Mouse (Mus musculus) fat pad, adult 2 months (tissue): ENCODE measurements at regions not wholly inside any gene's neighbourhood (a gene's known extent, or its start where the extent isn't known, plus 50 kb on each side); places are given as distances from the start of the nearest gene placed in this dataset.

ENCODE experiments used
- DNase-seq: peaks from one replicate; pipeline ENCODE4 v3.0.0-alpha.2; 2011; ENCODE audit warnings: low read depth, low spot score; ENCODE audit errors: extremely low read depth

DNA sequence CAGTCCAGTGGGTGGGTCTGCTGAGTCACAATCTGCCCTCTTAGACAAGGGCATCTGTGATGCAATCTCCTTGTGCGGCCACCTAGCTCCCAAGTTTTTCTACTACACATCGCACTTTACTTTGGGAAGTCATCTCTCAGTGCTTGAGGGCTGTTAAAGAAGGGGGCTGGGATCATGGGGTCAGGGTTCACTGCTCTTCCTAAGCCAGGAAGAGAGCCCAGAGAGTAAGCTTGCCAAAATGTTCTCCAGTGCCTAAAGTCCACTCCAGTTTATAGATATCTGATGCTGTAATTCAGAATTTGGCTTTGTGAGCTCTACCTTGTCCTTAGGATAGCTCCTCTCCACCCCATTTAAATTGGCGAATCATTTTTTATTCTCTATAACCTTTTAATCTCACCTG lies 347.2 kb downstream of the Zfp619 start:
- DNase-seq: no peak

DNA sequence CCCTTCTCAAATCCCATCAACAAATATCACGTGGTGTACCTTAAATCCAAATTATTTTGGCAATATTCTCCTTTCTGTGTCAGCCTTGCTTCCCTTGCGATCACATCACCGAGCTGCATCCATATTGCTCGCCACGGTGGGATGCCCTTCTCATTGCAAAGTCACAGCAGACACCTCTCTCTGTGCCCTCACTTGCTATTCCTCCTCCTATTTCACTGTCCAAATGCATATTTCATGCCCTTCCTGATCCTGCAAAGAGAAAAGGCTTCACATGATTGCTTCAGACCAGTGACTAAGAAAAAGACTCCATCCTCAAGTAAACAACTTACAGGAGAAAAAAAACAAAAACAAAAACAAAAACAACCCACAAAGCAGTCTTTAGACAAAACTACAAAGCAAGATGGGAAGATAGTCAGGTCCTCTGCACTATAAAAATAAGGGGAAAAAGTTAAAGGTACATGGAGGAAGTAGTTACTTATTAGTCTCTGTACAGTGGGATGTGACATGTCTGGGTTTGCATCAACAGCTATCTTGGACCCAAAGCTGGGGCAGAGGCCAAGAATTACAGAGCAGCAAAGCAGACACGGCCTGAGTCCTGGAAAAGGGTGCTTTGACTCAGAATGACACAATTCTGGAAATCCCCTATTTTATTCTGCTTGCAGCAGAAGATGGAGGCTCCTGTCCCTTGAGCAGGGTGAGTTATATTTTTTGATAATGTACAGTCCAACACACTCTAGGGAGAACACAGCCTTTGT lies 349.3 kb downstream of the Zfp619 start:
- peak; percentile 11 for DNase-seq

DNA sequence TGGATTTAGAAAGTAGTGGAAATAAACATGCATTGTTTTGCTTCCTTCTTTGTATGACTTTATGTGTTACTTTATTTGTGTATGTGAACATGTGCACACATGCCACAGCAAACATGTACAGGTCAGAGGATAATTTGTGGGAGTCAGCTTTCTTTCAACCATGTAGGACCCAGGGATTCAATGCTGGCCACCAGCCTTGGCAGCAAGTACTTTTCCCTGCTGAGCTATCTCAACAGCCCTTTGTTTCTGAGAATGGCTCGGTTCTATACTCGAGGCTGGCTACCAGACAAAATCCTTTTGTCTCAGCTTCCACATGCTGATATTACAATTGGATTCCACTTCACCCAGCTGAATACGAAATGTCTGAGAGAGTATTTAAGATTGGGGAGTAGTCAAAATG lies 349.9 kb downstream of the Zfp619 start:
- no peak for DNase-seq

DNA sequence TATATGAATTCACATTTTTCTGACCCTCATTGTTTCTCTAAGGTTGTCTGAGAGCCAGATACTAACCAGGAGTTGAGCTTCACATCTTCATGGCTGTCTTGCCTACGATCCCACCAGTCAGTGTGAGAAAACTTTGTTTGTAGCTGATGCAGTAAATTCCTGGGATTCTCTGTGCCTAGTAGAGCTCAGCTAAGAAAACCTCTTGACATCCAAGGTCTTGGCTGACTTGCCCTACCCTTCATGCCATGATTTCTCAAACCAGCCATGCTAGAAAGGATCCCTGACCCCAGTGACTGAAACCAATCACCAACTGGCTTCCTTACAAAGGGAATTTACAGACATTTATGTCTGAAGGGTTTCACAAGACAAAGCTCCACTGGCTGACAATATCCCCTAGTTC lies 364.5 kb downstream of the Zfp619 start:
- no peak for DNase-seq

DNA sequence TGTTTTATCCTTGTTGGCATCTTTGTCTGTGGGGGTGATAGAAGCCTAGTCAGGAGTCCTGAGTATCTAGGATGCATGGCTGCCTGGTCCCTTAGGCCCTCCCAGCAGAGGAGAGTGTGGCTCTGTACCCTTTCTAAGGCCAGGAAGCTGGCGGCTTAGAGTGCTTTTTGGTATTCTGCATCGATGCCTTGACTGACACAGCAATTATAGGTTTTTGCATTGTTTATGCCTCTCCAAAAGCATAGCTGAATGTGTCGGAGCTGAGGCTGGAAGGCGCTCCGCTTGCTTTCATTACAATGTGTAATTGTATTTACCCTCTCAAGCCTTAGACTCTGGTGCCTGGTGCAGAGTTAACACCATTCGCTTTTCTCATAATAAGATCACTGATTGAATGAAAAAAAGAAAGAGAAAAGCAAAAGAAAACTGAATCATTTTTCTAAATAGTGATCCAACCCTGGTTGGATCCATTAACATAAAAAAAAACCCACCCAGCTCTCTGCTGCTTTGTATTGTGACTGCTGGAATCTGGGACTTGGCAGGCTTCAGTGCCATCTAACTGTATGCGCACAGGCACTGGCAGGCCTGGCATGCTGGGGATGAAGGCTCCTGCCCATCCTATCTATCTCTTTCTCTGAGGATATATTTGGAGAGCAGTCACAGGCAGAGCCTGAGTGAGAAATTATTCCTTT lies 376.8 kb downstream of the Zfp619 start:
- no peak for DNase-seq

DNA sequence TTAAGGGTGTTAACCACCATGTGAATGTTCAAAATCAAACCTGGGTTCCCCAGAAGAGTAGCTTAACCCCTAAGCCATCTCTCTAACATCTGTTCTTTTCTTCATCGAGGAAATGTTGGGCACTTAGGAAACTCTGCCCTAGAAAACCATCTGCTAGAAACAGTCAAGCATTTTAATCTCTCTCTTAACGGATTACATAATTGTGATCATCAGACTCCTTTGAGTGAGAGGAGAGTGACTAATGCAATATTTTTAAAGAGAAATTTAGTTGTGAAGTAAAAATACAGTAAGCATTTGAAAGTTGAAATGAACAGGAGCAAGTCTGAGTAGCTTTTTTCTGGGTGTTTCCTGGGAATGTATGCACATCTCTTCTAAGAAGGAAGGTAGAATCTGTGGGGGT lies 379.4 kb downstream of the Zfp619 start:
- no peak for DNase-seq

DNA sequence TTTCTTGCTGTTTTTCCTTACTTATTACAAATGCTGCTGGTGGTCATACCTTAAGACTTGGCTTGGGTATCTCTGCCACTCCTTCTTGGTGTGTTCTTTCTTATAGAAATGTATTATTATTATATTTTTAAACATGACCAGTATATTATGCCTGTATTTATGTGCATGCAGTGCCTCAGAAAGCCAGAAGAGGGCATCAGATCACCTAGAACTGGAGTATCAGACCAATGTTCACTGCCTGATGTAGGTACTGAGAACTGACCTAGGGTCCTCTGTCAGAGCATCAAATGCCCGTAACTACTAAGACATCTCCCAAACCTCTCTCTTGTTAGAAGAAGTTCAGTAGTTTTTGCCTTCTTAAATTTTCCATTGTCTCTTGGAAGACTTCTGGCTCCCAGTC lies 380.7 kb downstream of the Zfp619 start:
- no peak for DNase-seq

DNA sequence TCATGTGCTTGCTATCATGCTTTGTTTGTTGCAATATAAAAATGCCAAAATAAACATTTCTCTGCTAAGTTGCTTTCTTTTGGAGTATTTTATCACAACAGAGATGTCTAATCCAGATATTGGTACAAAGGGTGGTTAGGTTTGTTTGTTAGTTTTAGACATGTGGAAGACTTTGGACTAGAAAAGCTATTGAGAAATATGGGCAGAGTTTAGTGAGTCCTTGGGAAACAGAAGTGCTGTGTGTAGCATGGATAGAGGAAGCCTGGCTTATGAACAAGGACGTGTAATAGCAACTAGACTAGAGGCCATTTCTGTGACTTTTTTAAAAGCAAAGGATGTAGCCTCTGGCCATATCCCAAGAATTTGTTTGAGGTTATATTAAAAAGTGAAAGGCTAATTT lies 416.4 kb downstream of the Zfp619 start:
- DNase-seq: no peak

DNA sequence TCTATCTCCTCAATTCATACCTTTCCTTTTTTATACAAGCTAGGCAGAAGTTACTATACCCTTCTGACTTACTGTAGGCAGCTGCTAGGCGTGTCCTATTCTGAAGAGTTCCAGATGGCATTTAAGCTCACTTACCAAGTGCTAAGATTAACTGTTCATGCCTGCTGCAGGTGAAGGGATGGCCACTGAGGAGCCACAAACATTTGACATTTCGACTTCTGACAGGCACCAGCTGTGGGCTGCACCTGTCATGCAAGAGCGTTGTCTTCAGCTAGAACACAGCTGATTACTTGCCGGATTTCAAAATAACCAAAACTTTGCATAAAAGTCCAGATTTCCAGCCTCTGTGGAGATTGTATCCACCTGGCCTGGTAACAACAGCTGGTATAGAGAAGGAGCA lies 419.7 kb downstream of the Zfp619 start:
- no peak for DNase-seq

DNA sequence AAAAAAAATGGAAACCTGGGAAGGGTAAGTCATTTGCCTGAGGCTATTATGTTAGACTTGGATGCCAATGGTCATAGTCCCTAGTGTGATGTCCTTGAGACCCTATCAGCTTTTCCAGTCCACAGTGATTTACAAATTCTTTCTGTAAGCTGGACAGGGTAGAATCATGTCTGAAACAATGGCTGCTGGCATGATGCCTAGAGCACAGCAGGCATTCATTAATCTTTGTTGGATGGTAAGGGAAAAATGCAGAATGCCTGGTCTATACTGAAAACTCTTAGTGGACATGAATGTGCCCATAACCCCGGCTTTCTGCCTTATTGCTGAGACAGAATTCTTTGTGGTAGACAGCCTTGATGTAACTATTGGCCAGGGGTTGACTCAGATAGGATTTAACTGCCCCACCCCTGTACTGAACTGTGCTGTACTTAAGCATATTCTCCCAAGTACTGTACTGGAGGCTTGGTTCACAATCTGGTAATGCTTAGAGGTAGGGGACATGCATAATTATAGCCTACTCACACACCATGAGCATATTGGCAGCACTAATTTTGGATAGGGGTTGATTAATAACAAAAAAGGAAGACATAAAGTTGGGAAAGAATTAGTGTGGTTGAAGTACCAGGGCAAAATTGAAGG lies 424.8 kb downstream of the Zfp619 start:
- no peak for DNase-seq

DNA sequence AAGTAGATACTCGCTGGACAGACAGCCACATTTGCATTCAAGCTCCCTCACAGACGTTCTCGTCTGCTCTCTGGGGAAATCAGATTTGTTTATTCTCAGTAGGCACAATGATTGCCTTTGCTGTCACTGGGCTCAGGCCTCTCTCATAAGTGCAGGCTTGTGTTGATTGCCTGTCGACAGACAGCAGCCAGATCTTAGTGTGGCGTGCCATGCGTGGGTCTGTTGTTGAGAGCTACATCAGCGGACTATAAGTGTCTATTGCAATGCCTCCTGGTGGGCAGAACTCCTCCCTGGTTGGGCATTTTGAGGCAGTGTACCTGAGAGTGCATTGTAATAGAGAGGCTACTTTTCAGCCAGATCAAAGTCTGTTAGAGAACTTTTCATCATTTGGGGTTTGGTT lies 436.5 kb downstream of the Zfp619 start:
- DNase-seq: no peak

DNA sequence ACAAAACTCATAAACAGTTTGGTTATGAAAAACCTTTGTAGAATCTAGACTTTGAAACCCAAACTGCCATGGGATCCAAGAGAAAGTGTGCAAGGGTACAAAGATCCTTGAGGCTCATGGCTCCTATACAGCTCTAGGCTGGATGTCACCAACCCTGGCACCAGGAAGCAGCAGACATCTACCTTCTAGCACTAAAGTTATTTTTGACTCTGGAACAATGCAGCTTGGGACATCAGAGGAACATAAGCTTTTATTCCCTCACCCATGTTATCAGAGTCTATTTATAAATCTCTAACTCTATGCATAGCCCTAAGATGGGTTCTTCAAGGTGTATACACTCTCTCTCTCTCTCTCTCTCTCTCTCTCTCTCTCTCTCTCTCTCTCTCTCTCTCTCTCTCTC lies 437.4 kb downstream of the Zfp619 start:
- DNase-seq: no peak

DNA sequence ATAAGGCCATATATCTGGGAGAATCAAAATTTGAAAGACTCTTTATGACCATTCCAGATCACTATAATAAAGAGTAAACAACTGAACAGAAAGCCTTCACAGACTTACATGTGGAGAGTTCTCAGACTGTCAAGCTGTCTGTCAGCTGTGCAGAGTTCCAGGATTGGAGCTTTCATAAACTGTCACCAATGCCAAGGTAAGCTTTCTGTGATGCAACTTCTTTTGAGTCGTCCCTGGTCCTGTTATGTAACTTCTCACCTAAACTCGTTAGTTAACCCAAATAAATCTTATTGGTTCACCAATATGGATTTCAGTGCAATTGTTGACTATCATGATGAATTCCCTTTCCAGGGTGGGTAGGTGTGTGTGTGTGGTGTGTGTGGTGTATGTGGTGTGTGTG lies 460.6 kb downstream of the Zfp619 start:
- peak; percentile 23 for DNase-seq

DNA sequence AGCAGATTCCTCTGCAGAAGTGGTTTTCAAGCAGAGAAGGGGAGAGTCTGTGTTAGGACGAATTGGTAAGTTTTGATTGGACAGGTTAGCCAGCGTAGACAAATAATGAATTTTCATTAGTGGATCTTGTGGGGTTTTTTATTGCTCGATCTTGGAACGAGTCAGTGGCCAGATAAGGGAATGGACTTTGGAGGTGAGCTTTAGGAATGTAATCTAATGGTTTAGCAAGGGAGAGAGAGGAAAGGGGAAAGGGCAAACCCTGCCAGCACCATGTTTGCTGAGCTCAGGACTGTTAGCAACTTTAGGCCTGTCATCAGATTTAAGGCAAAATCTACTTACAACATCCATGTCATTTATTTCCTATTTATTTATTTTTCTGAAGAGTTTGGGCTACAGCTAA lies 464.1 kb downstream of the Zfp619 start:
- no peak for DNase-seq
